Mouse (Mus musculus): ENCODE results near the gene Ubxn10. TPM values are rescaled to one million over a fixed set of nuclear protein-coding genes. Genes with fewer than 3 reads are reported as not detected.
A peak's percentile ranks its signal among the peaks of the same experiment; 100 is the strongest.

The Ubxn10 gene
- polyA plus RNA-seq, 1 experiment from 2014 or later: 0.68 TPM

- H3K4me3 ChIP-seq: no peak overlapping the region
- no peak overlapping the region for H3K27ac ChIP-seq (replicated peaks)
- H3K4me1 ChIP-seq: peaks cover 9% of the 10 kb centered on the region
- no peak overlapping the region for H3K9ac ChIP-seq
- WGBS: 60% methylated on average over 7 of the region's 7 CpGs
- H3K9me3 ChIP-seq: no peaks in the 10 kb centered on the region; the same call in 1 of the 2 replicates
- no peaks in the 10 kb centered on the region for H3K36me3 ChIP-seq
- no peak overlapping the region for H3K4me2 ChIP-seq
- no peaks in the 10 kb centered on the region for H3K27me3 ChIP-seq (replicated peaks)
- no peak for ATAC-seq (ENCODE audit: extremely low read depth, insufficient number of reproducible peaks, low FRiP score, low TSS enrichment)
Measured at GRCm38 (mm10) chr4:138734105-138734504, 2.9 kb downstream of the Ubxn10 start.

GRCm38 (mm10) chr4:138729018-138729703 is 7.8 kb downstream of the Ubxn10 start:
- no peak overlapping the region for H3K4me3 ChIP-seq
- WGBS: 44% methylated on average over 9 of the region's 9 CpGs
- peaks cover 27% of the 10 kb centered on the region for H3K4me1 ChIP-seq
- H3K9me3 ChIP-seq: no peaks in the 10 kb centered on the region; the same call in 1 of the 2 replicates
- no peak overlapping the region for H3K4me2 ChIP-seq
- H3K27ac ChIP-seq (replicated peaks): 0 out of 2 replicates have a peak overlapping the region, but pooled peaks have one; percentile 21
- no peak overlapping the region for H3K9ac ChIP-seq
- ATAC-seq (ENCODE audit: extremely low read depth, insufficient number of reproducible peaks, low FRiP score, low TSS enrichment): no peak
- H3K36me3 ChIP-seq: no peaks in the 10 kb centered on the region
- H3K27me3 ChIP-seq (replicated peaks): no peaks in the 10 kb centered on the region

GRCm38 (mm10) chr4:138725751-138726150 is 11.2 kb downstream of the Ubxn10 start:
- 58% methylated on average over 5 of the region's 5 CpGs for WGBS
- Histone ChIP-seq H3K4me3 (no peak overlapping the region), H3K9ac (no peak overlapping the region), H3K4me1 (peaks cover 42% of the 10 kb centered on the region), H3K4me2 (0 out of 2 replicates have a peak overlapping the region, but pooled peaks have one; percentile 66), H3K36me3 (no peaks in the 10 kb centered on the region), H3K27ac (replicated peaks) (peak overlapping the region; percentile 74), H3K9me3 (no peaks in the 10 kb centered on the region), H3K27me3 (replicated peaks) (peaks cover 6% of the 10 kb centered on the region)
- no peak for ATAC-seq (ENCODE audit: extremely low read depth, insufficient number of reproducible peaks, low FRiP score, low TSS enrichment)

- no peaks in the 10 kb centered on the region for H3K9me3 ChIP-seq
- ATAC-seq (ENCODE audit: extremely low read depth, insufficient number of reproducible peaks, low FRiP score, low TSS enrichment): peak; percentile 26; the same call in 1 of the 2 replicates
- H3K27me3 ChIP-seq (replicated peaks): peaks cover 12% of the 10 kb centered on the region
- WGBS: 7% methylated on average over 13 of the region's 13 CpGs
- no peaks in the 10 kb centered on the region for H3K36me3 ChIP-seq
- peak overlapping the region; percentile 61 for H3K9ac ChIP-seq
- H3K4me2 ChIP-seq: peak overlapping the region; percentile 66
- peak overlapping the region; percentile 38 for H3K4me3 ChIP-seq
- H3K27ac ChIP-seq (replicated peaks): peak overlapping the region; percentile 74
- H3K4me1 ChIP-seq: peaks cover 42% of the 10 kb centered on the region
Measured at GRCm38 (mm10) chr4:138725127-138725461, 11.9 kb downstream of the Ubxn10 start.

GRCm38 (mm10) chr4:138724354-138725126 is 12.4 kb downstream of the Ubxn10 start, which contains the start of gene Pla2g2c:
TSS of gene Pla2g2c (plus strand) at chr4:138724792.
- H3K4me1 ChIP-seq: peaks cover 40% of the 10 kb centered on the region
- H3K27me3 ChIP-seq (replicated peaks): peaks cover 14% of the 10 kb centered on the region
- no peaks in the 10 kb centered on the region for H3K9me3 ChIP-seq
- H3K4me3 ChIP-seq: peak within 1 kb of the TSS; percentile 38
- 39% methylated on average over 18 of the region's 18 CpGs for WGBS
- no peak; the same call in 1 of the 2 replicates for ATAC-seq (ENCODE audit: extremely low read depth, insufficient number of reproducible peaks, low FRiP score, low TSS enrichment)
- H3K36me3 ChIP-seq: no peaks in the 10 kb centered on the region
- H3K4me2 ChIP-seq: peak within 1 kb of the TSS; percentile 66
- peak within 1 kb of the TSS; percentile 74 for H3K27ac ChIP-seq (replicated peaks)
- peak within 1 kb of the TSS; percentile 61 for H3K9ac ChIP-seq

GRCm38 (mm10) chr4:138723493-138724281 is 13.3 kb downstream of the Ubxn10 start:
- Histone ChIP-seq H3K9me3 (no peaks in the 10 kb centered on the region), H3K4me3 (no peak overlapping the region), H3K4me2 (peak overlapping the region; percentile 66; the same call in 1 of the 2 replicates), H3K27ac (replicated peaks) (0 out of 2 replicates have a peak overlapping the region, but pooled peaks have one; percentile 2), H3K9ac (no peak overlapping the region), H3K36me3 (no peaks in the 10 kb centered on the region), H3K4me1 (peaks cover 34% of the 10 kb centered on the region), H3K27me3 (replicated peaks) (peaks cover 14% of the 10 kb centered on the region)
- no peak for ATAC-seq (ENCODE audit: extremely low read depth, insufficient number of reproducible peaks, low FRiP score, low TSS enrichment)
- 30% methylated on average over 15 of the region's 15 CpGs for WGBS

GRCm38 (mm10) chr4:138719264-138719596 is 17.7 kb downstream of the Ubxn10 start:
- 75% methylated on average over 5 of the region's 5 CpGs for WGBS
- H3K36me3 ChIP-seq: no peaks in the 10 kb centered on the region
- ATAC-seq (ENCODE audit: extremely low read depth, insufficient number of reproducible peaks, low FRiP score, low TSS enrichment): no peak
- H3K4me2 ChIP-seq: no peak overlapping the region
- H3K4me1 ChIP-seq: peaks cover 16% of the 10 kb centered on the region
- H3K4me3 ChIP-seq: no peak overlapping the region
- H3K9me3 ChIP-seq: no peaks in the 10 kb centered on the region
- H3K27ac ChIP-seq (replicated peaks): no peak overlapping the region
- no peak overlapping the region for H3K9ac ChIP-seq
- peaks cover 14% of the 10 kb centered on the region for H3K27me3 ChIP-seq (replicated peaks)

GRCm38 (mm10) chr4:138718586-138719263 is 18.2 kb downstream of the Ubxn10 start:
- Histone ChIP-seq H3K9me3 (no peaks in the 10 kb centered on the region), H3K36me3 (no peaks in the 10 kb centered on the region), H3K27ac (replicated peaks) (no peak overlapping the region), H3K27me3 (replicated peaks) (peaks cover 14% of the 10 kb centered on the region), H3K4me1 (peaks cover 11% of the 10 kb centered on the region), H3K9ac (no peak overlapping the region), H3K4me2 (no peak overlapping the region), H3K4me3 (no peak overlapping the region)
- 72% methylated on average over 5 of the region's 5 CpGs for WGBS
- no peak for ATAC-seq (ENCODE audit: extremely low read depth, insufficient number of reproducible peaks, low FRiP score, low TSS enrichment)

GRCm38 (mm10) chr4:138716697-138717096 is 20.3 kb downstream of the Ubxn10 start:
- Histone ChIP-seq H3K27ac (replicated peaks) (no peak overlapping the region), H3K27me3 (replicated peaks) (peaks cover 20% of the 10 kb centered on the region), H3K4me3 (no peak overlapping the region), H3K9ac (no peak overlapping the region), H3K4me1 (no peaks in the 10 kb centered on the region), H3K4me2 (no peak overlapping the region), H3K9me3 (no peaks in the 10 kb centered on the region), H3K36me3 (no peaks in the 10 kb centered on the region)
- WGBS: 64% methylated on average over 9 of the region's 9 CpGs
- no peak for ATAC-seq (ENCODE audit: extremely low read depth, insufficient number of reproducible peaks, low FRiP score, low TSS enrichment)

GRCm38 (mm10) chr4:138714186-138714585 is 22.8 kb downstream of the Ubxn10 start:
- H3K4me2 ChIP-seq: no peak overlapping the region
- no peaks in the 10 kb centered on the region for H3K9me3 ChIP-seq
- H3K36me3 ChIP-seq: no peaks in the 10 kb centered on the region
- H3K4me1 ChIP-seq: no peaks in the 10 kb centered on the region
- no peak overlapping the region for H3K4me3 ChIP-seq
- H3K27ac ChIP-seq (replicated peaks): no peak overlapping the region
- no peak for ATAC-seq (ENCODE audit: extremely low read depth, insufficient number of reproducible peaks, low FRiP score, low TSS enrichment)
- H3K27me3 ChIP-seq (replicated peaks): peaks cover 12% of the 10 kb centered on the region
- WGBS: 45% methylated on average over 1 of the region's 1 CpGs
- H3K9ac ChIP-seq: no peak overlapping the region

GRCm38 (mm10) chr4:138712621-138713020 is 24.3 kb downstream of the Ubxn10 start:
- Histone ChIP-seq H3K9ac (no peak overlapping the region), H3K4me2 (no peak overlapping the region), H3K27ac (replicated peaks) (no peak overlapping the region), H3K36me3 (no peaks in the 10 kb centered on the region), H3K4me1 (no peaks in the 10 kb centered on the region), H3K9me3 (no peaks in the 10 kb centered on the region), H3K27me3 (replicated peaks) (peaks cover 20% of the 10 kb centered on the region), H3K4me3 (no peak overlapping the region)
- 64% methylated on average over 8 of the region's 8 CpGs for WGBS
- no peak for ATAC-seq (ENCODE audit: extremely low read depth, insufficient number of reproducible peaks, low FRiP score, low TSS enrichment)
